Mouse (Mus musculus) MEL (cell line): ENCODE results near the gene Hist1h1c. TPM values are rescaled to one million over a fixed set of nuclear protein-coding genes. Genes with fewer than 3 reads are reported as not detected.

ENCODE experiments used
- DNase-seq: peaks from one replicate; pipeline ENCODE4 v3.0.0; 2011; ENCODE audit warnings: low read depth, low spot score
- H3K27ac ChIP-seq: 2 replicates; pipeline ENCODE4 v1.5.1; 2012; ENCODE audit warnings: low read depth, mild to moderate bottlenecking, control low read depth, low read length, moderate library complexity; ENCODE audit not compliant: control insufficient read depth
- H3K27me3 ChIP-seq, 2 experiments: fragments of 150-350 bp in 1 of 2; sonication (generic) in 1 of 2; 2 replicates each; pipeline ENCODE4 v1.6.1; 2012; ENCODE audit warnings: low read length in 2 of 2, mild to moderate bottlenecking in 2 of 2, improper control_type of control experiment in 1 of 2, moderate library complexity in 1 of 2; ENCODE audit not compliant: insufficient read depth in 2 of 2, control insufficient read depth in 1 of 2
- H3K36me3 ChIP-seq, 2 experiments: 2 replicates each; pipeline ENCODE4 v1.6.1; 2012 to 2014; ENCODE audit warnings: low read length in 2 of 2, improper control_type of control experiment in 1 of 2, inconsistent platforms in 1 of 2, mild to moderate bottlenecking in 1 of 2; ENCODE audit not compliant: insufficient read depth in 2 of 2, control insufficient read depth in 1 of 2
- H3K4me1 ChIP-seq, 2 experiments: fragments of 150-350 bp in 1 of 2; sonication (generic) in 1 of 2; 2 replicates each; pipeline ENCODE4 v1.6.1; 2012; ENCODE audit warnings: low read length in 2 of 2, improper control_type of control experiment in 1 of 2, mild to moderate bottlenecking in 1 of 2; ENCODE audit not compliant: insufficient read depth in 2 of 2, control insufficient read depth in 1 of 2
- H3K4me3 ChIP-seq, 2 experiments: fragments of 150-350 bp in 1 of 2; sonication (generic) in 1 of 2; 2 replicates each; pipeline ENCODE4 v1.5.1; 2012; ENCODE audit warnings: low read depth in 2 of 2, low read length in 2 of 2, mild to moderate bottlenecking in 2 of 2, moderate library complexity in 2 of 2, control low read depth in 1 of 2, improper control_type of control experiment in 1 of 2; ENCODE audit not compliant: control insufficient read depth in 1 of 2, insufficient read depth in 1 of 2
- H3K79me2 ChIP-seq: 2 replicates; pipeline ENCODE4 v1.6.1; 2012; ENCODE audit warnings: mild to moderate bottlenecking, low read length, moderate library complexity; ENCODE audit not compliant: control insufficient read depth, poor library complexity, insufficient read depth
- H3K9ac ChIP-seq: 2 replicates; pipeline ENCODE4 v1.6.1; 2012; ENCODE audit warnings: low read depth, mild to moderate bottlenecking, control low read depth, low read length, moderate library complexity; ENCODE audit not compliant: control insufficient read depth, poor library complexity, severe bottlenecking
- H3K9me3 ChIP-seq: fragments of 150-350 bp; sonication (generic); replicated peaks from 2 replicates; pipeline ENCODE4 v1.6.1; 2012; ENCODE audit warnings: mild to moderate bottlenecking, low read length, improper control_type of control experiment, moderate library complexity; ENCODE audit not compliant: insufficient read depth
- CTCF ChIP-seq, 3 experiments: IDR thresholded peaks in 2 of 3; conservative IDR thresholded peaks in 1 of 3; 2 replicates each; pipeline ENCODE4 v1.5.1; 2011 to 2012; ENCODE audit warnings: low read length in 3 of 3, low read depth in 2 of 3, mild to moderate bottlenecking in 2 of 3, improper control_type of control experiment in 1 of 3, inconsistent platforms in 1 of 3, mixed read lengths in 1 of 3, moderate library complexity in 1 of 3; ENCODE audit not compliant: control insufficient read depth in 1 of 3, insufficient read depth in 1 of 3, poor library complexity in 1 of 3, severe bottlenecking in 1 of 3
- E2F4 ChIP-seq: IDR thresholded peaks from 2 replicates; pipeline ENCODE4 v1.6.1; 2011; ENCODE audit warnings: low read depth, low read length, improper control_type of control experiment, borderline replicate concordance
- EP300 ChIP-seq, 2 experiments: IDR thresholded peaks; 2 replicates each; pipeline ENCODE4 v1.6.1; 2011; ENCODE audit warnings: improper control_type of control experiment in 2 of 2, low read length in 2 of 2, low read depth in 1 of 2, mild to moderate bottlenecking in 1 of 2
- ETS1 ChIP-seq: IDR thresholded peaks from 2 replicates; pipeline ENCODE4 v1.6.1; 2012; ENCODE audit warnings: low read depth, mild to moderate bottlenecking, inconsistent platforms, low read length, improper control_type of control experiment, moderate library complexity
- GATA1 ChIP-seq: IDR thresholded peaks from 2 replicates; pipeline ENCODE4 v1.6.1; 2011; ENCODE audit warnings: low read depth, low read length, improper control_type of control experiment
- HCFC1 ChIP-seq: IDR thresholded peaks from 2 replicates; pipeline ENCODE4 v1.6.1; 2012; ENCODE audit warnings: low read depth, mild to moderate bottlenecking, inconsistent platforms, low read length, improper control_type of control experiment, moderate library complexity
- JUND ChIP-seq: IDR thresholded peaks from 2 replicates; pipeline ENCODE4 v1.6.1; 2011; ENCODE audit warnings: low read depth, mild to moderate bottlenecking, improper control_type of control experiment, low read length
- KAT2A ChIP-seq: conservative IDR thresholded peaks from 2 replicates; pipeline ENCODE4 v1.6.1; 2012; ENCODE audit warnings: low read depth, low read length, improper control_type of control experiment, inconsistent platforms
- MEF2A ChIP-seq: IDR thresholded peaks from 2 replicates; pipeline ENCODE4 v1.6.1; 2014; ENCODE audit warnings: low read depth, mild to moderate bottlenecking, inconsistent platforms, low read length, improper control_type of control experiment; ENCODE audit not compliant: poor library complexity, insufficient replicate concordance, severe bottlenecking; ENCODE audit errors: extremely low read depth
- MYC ChIP-seq: IDR thresholded peaks from 2 replicates; pipeline ENCODE4 v1.6.1; 2011; ENCODE audit warnings: low read depth, mild to moderate bottlenecking, low read length, improper control_type of control experiment, moderate library complexity
- NRF1 ChIP-seq: IDR thresholded peaks from 2 replicates; pipeline ENCODE4 v1.6.1; 2014; ENCODE audit warnings: low read depth, mild to moderate bottlenecking, inconsistent platforms, low read length, improper control_type of control experiment, moderate library complexity; ENCODE audit not compliant: poor library complexity, insufficient read depth, severe bottlenecking
- POLR2A ChIP-seq, 2 experiments: IDR thresholded peaks; 2 replicates each; pipeline ENCODE4 v1.6.1; 2011 to 2012; ENCODE audit warnings: low read length in 2 of 2, mild to moderate bottlenecking in 2 of 2, control low read depth in 1 of 2, improper control_type of control experiment in 1 of 2, low read depth in 1 of 2, moderate library complexity in 1 of 2; ENCODE audit not compliant: control insufficient read depth in 1 of 2, insufficient read depth in 1 of 2, poor library complexity in 1 of 2
- POLR2AphosphoS2 ChIP-seq: IDR thresholded peaks from 2 replicates; pipeline ENCODE4 v1.6.1; 2011; ENCODE audit warnings: low read length, improper control_type of control experiment
- POLR2AphosphoS5 ChIP-seq: IDR thresholded peaks from 2 replicates; pipeline ENCODE4 v1.6.1; 2012; ENCODE audit warnings: low read depth, borderline replicate concordance, mild to moderate bottlenecking, inconsistent platforms, low read length, moderate library complexity, mixed read lengths
- TAL1 ChIP-seq: IDR thresholded peaks from 2 replicates; pipeline ENCODE4 v1.6.1; 2012; ENCODE audit warnings: mild to moderate bottlenecking, inconsistent platforms, low read length, moderate library complexity, mixed read lengths
- TCF12 ChIP-seq: IDR thresholded peaks from 2 replicates; pipeline ENCODE4 v1.6.1; 2014; ENCODE audit warnings: low read depth, mild to moderate bottlenecking, inconsistent platforms, low read length, improper control_type of control experiment, moderate library complexity
- USF1 ChIP-seq: IDR thresholded peaks from 2 replicates; pipeline ENCODE4 v1.6.1; 2014; ENCODE audit warnings: low read depth, mild to moderate bottlenecking, inconsistent platforms, low read length, improper control_type of control experiment, moderate library complexity
- USF2 ChIP-seq, 2 experiments: IDR thresholded peaks; 2 replicates each; pipeline ENCODE4 v1.6.1; 2011 to 2012; ENCODE audit warnings: improper control_type of control experiment in 2 of 2, low read length in 2 of 2, borderline replicate concordance in 1 of 2, inconsistent platforms in 1 of 2, low read depth in 1 of 2, mild to moderate bottlenecking in 1 of 2; ENCODE audit not compliant: insufficient read depth in 1 of 2
- ZC3H11A ChIP-seq: IDR thresholded peaks from 2 replicates; pipeline ENCODE4 v1.6.1; 2012; ENCODE audit warnings: low read depth, mild to moderate bottlenecking, inconsistent platforms, low read length, improper control_type of control experiment
- ZMIZ1 ChIP-seq: IDR thresholded peaks from 2 replicates; pipeline ENCODE4 v1.6.1; 2012; ENCODE audit warnings: low read depth, mild to moderate bottlenecking, inconsistent platforms, low read length, improper control_type of control experiment, moderate library complexity
- ZNF384 ChIP-seq: IDR thresholded peaks from 2 replicates; pipeline ENCODE4 v1.6.1; 2012; ENCODE audit warnings: low read depth, mild to moderate bottlenecking, inconsistent platforms, low read length, improper control_type of control experiment
- polyA plus RNA-seq, 2 experiments: library from polyadenylated mRNA; stranded (reverse) in 1 of 2; unstranded in 1 of 2; fragments of >175 nt in 1 of 2; fragments of >200 nt in 1 of 2; gene quantifications; 2 replicates each; pipeline versions ENCODE4 v1.2.1 to v1.2.4; 2012; ENCODE audit warnings: low replicate concordance in 2 of 2, low read depth in 1 of 2; ENCODE audit not compliant: insufficient read length in 2 of 2, insufficient read depth in 1 of 2, missing spikeins in 1 of 2
- total RNA-seq: library from RNA; depleted of rRNA; stranded (reverse); fragments of 300-350 nt; gene quantifications from 2 replicates; pipeline ENCODE4 v1.2.3, GENCODE M21; 2012

Hist1h1c gene
- total and polyA plus RNA-seq, 3 experiments = 3.8 to 348 TPM; not detected in 1

DNA sequence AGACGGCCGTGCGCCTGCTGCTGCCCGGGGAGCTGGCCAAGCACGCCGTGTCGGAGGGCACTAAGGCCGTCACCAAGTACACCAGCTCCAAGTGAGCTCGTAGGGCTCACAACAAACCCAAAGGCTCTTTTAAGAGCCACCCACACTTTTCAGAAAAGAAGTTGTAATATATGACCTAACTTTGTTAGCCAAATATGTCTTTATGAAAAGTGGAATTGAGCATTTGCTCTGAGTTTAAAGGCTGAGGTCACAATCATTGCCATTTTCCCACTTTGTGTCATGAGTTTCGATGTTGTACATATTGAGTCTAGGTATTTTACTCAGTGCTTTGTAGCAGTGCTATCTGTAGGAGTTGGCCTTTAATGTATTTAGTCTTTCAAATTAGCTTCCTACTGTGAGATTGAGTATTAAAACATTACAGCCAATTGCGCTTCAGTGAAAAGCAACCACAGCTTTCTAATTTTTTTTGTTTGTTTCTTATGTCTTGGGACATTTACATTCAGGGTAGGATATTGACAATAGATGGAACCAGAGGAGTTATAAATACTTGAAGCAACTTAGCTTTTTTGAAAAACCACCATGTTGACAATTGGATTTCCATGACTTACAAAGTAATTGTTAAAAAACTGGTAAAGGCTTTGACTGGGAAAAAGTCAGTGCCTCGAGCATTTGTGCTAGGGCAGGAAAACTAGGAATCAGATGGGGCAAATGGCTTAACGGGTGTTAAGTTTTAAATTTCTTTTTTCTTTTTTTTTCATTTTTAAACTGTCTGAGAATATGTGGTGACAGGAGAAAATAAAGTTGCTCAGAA, 8.7 kb downstream of the Hist1h1c start:
- peak overlapping the region; percentile 2 to 17; a peak in 2 of 4 replicates for H3K4me3 ChIP-seq
- no peak for TF ChIP-seq ZNF384
- TF ChIP-seq E2F4 = no peak
- TF ChIP-seq MEF2A = no peak
- TF ChIP-seq POLR2AphosphoS5 = peak; percentile 98; the same call in 1 of the 2 replicates
- peak; percentile 90 to 99 for TF ChIP-seq POLR2A (IDR thresholded peaks at IDR 0.05; ENCODE audit: control insufficient read depth in 1 of 2, insufficient read depth in 1 of 2, low read depth in 1 of 2, low read length in 2 of 2, poor library complexity in 1 of 2)
- TF ChIP-seq ZMIZ1 = no peak
- no peak for TF ChIP-seq MYC
- TF ChIP-seq, all 39 proteins: peak for 2
- peaks cover 0 to 16% of the 10 kb centered on the region in 2 experiments; a peak in 2 of 4 replicates for H3K4me1 ChIP-seq

GRCm38 (mm10) chr13:23747892-23748288, 9.3 kb downstream of the Hist1h1c start:
- H3K4me1 ChIP-seq = peaks cover 0 to 16% of the 10 kb centered on the region in 2 experiments; a peak in 2 of 4 replicates
- peaks cover 1% of the 10 kb centered on the region; the same call in 1 of the 2 replicates for H3K79me2 ChIP-seq
- TF ChIP-seq JUND (no peak), GATA1 (no peak), ZC3H11A (no peak), EP300 (IDR thresholded peaks at IDR 0.05; ENCODE audit: low read depth in 1 of 2, low read length in 2 of 2) (no peak), USF2 (IDR thresholded peaks at IDR 0.05; ENCODE audit: borderline replicate concordance in 1 of 2, insufficient read depth in 1 of 2, low read depth in 1 of 2, low read length in 2 of 2) (no peak), NRF1 (no peak), KAT2A (no peak), CTCF (IDR thresholded peaks at IDR 0.05 in 2 of 3, conservative IDR thresholded peaks at IDR 0.05 in 1 of 3; ENCODE audit: control insufficient read depth in 1 of 3, insufficient read depth in 1 of 3, low read depth in 2 of 3, low read length in 3 of 3, poor library complexity in 1 of 3, severe bottlenecking in 1 of 3) (no peak), TCF12 (no peak), USF1 (no peak), ETS1 (no peak), HCFC1 (no peak), TAL1 (no peak), POLR2AphosphoS2 (no peak)
- TF ChIP-seq, all 39 proteins: peak for 0
- Histone ChIP-seq H3K9ac (peak overlapping the region; percentile 85), H3K4me3 (peak overlapping the region; percentile 2 to 17; a peak in 3 of 4 replicates), H3K36me3 (peaks cover 0 to 40% of the 10 kb centered on the region in 2 experiments; a peak in 2 of 4 replicates), H3K27me3 (no peaks in the 10 kb centered on the region), H3K27ac (peak overlapping the region; percentile 99), H3K9me3 (no peaks in the 10 kb centered on the region)
- DNase-seq = peak; percentile 77

More for the DNA sequence above, 8.7 kb downstream of the Hist1h1c start:
- H3K27me3 ChIP-seq = no peaks in the 10 kb centered on the region
- peaks cover 1% of the 10 kb centered on the region; the same call in 1 of the 2 replicates for H3K79me2 ChIP-seq
- DNase-seq = peak; percentile 86
- H3K27ac ChIP-seq = peak overlapping the region; percentile 99
- no peaks in the 10 kb centered on the region for H3K9me3 ChIP-seq
- peak overlapping the region; percentile 81 for H3K9ac ChIP-seq
- H3K36me3 ChIP-seq = peaks cover 0 to 40% of the 10 kb centered on the region in 2 experiments; a peak in 2 of 4 replicates
